Comparison of ENCODE assay signal across 16 mouse cellular contexts in genomic region chr14:20831915-20832314, GRCm38 (mm10).
"Had no signal": no experiment of that assay in that cellular context is flagged by ENCODE, and none has a peak within 500 bp of the region (broad histone marks: within the 10 kb centered on the region; RNA-seq: fewer than 3 reads in every experiment).

No protein-coding gene starts in this region.

- H3K36me3 ChIP-seq: liver, embryonic 13.5 days; midbrain, embryonic 12.5 days; neural tube, embryonic 12.5 days; neural tube, embryonic 15.5 days had no signal

- H3K4me3 ChIP-seq: liver, embryonic 13.5 days; midbrain, embryonic 12.5 days; neural tube, embryonic 12.5 days; neural tube, embryonic 15.5 days had no signal

- H3K9me3 ChIP-seq: liver, embryonic 13.5 days; midbrain, embryonic 12.5 days; neural tube, embryonic 12.5 days; neural tube, embryonic 15.5 days had no signal

- H3K4me2 ChIP-seq: liver, embryonic 13.5 days; midbrain, embryonic 12.5 days; neural tube, embryonic 12.5 days; neural tube, embryonic 15.5 days had no signal

- DNase-seq: kidney, adult 18-20 months; kidney, postnatal 36 days; layer of hippocampus, adult 9-11 months; layer of hippocampus, postnatal 36 days; liver, embryonic 13.5 days; lung, adult 2 months; lung, postnatal 14 days; lung, postnatal 4 days; right cerebral cortex, postnatal 14 days; right cerebral cortex, postnatal 4 days; thymus, postnatal 25 days had no signal

- H3K27me3 ChIP-seq: neural tube, embryonic 12.5 days; neural tube, embryonic 15.5 days had no signal

- H3K27ac ChIP-seq: kidney, postnatal 0 days; liver, embryonic 13.5 days; midbrain, embryonic 12.5 days; neural tube, embryonic 12.5 days; neural tube, embryonic 15.5 days; stomach, postnatal 0 days had no signal
